Mouse (Mus musculus) megakaryocyte-erythroid progenitor cell, adult 5-6 weeks (primary cell): ENCODE measurements around the gene Atp8b5. TPM values are rescaled to one million over a fixed set of nuclear protein-coding genes. Genes with fewer than 3 reads are reported as not detected.

Experiments used
- ATAC-seq: replicated peaks from 2 replicates; pipeline ENCODE4 v1.8.0; 2016; ENCODE audit warnings: mild to moderate bottlenecking, inconsistent platforms; ENCODE audit not compliant: severe bottlenecking, poor library complexity, low FRiP score, low TSS enrichment
- total RNA-seq, 2 experiments: library from RNA; stranded (forward) in 1 of 2; stranded (reverse) in 1 of 2; fragments of 200-1000, 215-1000 nt in 1 of 2; fragments of >200 nt in 1 of 2; fragmentation: Nextera tagmentation in 1 of 2; gene quantifications; 2 replicates each; pipeline ENCODE4 v1.2.3; 2014 to 2017

Atp8b5 gene
- total RNA-seq, 2 experiments from 2014 or later, result 0.66 to 0.68 TPM

DNA sequence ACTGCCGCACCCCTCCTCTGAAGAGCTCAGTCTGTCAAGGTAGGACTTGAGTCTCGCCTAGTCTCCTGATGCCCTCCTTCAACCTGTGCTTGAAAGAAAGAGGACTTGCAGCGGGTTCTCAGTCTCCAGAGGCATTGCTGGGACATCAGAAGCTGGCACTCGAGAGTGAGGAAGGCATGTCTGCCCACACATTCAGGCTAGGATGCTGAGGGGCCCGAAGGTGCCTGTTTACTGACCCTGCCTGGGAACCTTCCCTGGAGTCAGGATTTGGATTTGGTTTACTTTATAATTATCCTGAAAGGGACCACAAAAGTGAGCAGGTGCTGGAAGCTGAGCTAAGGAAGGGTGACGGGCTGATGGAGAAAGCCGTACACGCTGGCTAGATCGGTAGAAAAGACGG lies 134.5 kb downstream of the Atp8b5 start:
- no peak for ATAC-seq

GRCm38 (mm10) chr4:43402212-43402611 lies 135.3 kb downstream of the Atp8b5 start:
- ATAC-seq, result no peak

DNA sequence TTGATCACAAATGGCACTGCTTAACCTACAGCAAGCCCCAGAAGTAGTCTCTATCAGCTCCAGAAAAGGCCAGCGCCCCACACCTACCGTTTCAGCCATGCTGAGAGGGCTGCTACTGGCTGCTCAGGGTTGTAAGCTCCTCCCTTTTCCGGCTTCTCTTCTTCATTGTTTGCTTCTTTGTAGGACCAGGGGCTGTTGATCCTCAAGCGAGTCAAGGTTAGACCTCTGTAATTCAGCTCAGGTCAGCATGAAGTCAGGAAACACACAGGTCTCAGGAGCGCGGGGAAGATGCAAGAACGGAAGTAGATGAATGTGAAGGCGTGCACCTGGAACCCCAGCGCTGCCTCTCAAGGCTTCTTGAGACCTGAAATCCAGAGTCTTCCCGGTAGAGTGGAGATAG lies 137.7 kb downstream of the Atp8b5 start:
- no peak for ATAC-seq

DNA sequence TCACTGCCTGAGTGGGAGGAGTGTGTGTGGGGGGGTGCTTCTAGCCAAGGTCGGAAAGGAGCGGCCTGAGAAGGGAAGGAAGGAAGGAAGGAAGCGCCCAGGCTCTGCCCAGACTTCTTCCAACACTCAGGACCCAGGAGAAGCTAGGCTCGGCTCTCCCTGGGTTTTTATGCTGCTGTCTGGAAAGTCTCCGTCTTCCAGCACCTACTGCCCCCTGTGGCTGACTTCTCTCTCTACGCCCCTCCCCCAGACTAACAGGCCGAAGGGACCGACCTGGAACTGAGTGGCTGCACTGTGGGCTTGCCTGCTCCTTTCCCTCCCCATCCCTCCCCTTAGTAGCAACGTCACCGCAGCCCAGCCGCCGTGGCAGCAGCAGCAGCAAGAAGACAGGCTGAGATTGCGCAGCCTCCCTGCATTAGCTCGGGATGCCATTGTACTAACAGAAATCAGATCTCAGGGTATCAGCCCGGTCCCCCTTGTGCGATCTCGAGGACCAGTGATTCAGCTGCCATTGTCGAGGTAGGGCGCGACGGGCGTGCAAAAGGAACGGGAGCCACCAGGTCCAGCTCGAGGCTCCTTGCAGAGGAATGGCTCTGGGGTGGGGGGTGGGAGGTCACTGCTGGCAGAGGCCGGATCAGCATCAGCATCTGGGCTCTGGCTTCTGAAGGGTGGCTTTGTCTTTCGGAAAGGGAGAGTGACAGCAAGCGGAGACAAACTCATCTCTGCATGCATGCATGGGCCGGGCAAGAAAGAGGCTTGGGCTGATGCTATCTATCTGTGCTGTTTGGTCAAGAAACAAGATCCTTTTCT lies 139.4 kb downstream of the Atp8b5 start:
- peak; percentile 46 for ATAC-seq

DNA sequence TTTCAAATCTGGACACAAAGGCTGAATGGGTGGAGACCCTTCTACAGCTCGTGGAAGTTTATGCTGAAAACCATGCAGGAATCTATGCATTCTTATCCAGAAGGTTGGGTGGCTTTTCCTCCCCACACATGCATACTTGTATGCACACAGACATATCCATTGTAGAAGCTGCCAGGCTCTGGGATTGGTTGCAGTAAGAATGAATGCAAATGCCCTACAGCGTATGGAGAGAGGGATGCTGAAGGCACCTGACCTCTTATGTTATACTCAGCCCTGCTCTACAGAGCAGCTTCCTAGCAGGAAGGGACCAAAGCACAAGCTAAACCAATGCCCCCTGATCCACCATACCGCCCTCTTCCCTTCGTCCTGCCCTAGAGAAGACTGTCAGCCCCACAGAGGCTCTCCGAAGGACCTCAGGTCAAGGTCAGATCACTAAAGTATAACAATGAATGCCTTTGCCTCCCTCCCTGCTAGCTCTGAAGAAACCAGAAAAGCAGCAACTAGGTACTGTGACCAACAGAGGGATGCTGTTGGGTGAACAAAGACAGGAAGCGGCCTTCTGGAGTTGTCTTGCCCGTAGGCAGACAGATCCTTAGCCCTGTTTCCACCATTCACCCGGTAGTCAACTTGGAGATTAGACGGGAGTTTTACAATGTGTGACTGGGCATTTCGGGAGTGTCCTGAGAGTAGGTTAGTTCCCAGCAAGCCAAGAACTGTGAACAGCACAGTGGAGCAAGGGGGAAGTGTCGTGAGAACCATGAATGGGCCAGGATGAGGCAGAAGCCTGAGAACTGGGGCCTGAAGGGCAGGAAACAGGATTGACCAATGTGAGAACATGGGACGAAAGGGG lies 140.3 kb downstream of the Atp8b5 start:
- no peak for ATAC-seq

GRCm38 (mm10) chr4:43414761-43415160 lies 147.8 kb downstream of the Atp8b5 start:
- no peak for ATAC-seq

GRCm38 (mm10) chr4:43415221-43416070 lies 148.5 kb downstream of the Atp8b5 start:
- no peak for ATAC-seq

GRCm38 (mm10) chr4:43416071-43416490 lies 149.1 kb downstream of the Atp8b5 start:
- ATAC-seq, result no peak

GRCm38 (mm10) chr4:43417269-43418062 lies 150.5 kb downstream of the Atp8b5 start:
- peak; percentile 82 for ATAC-seq

GRCm38 (mm10) chr4:43418450-43418849 lies 151.5 kb downstream of the Atp8b5 start:
- ATAC-seq, result no peak

GRCm38 (mm10) chr4:43418973-43419656 lies 152.2 kb downstream of the Atp8b5 start:
- no peak for ATAC-seq

GRCm38 (mm10) chr4:43419801-43420281 lies 152.9 kb downstream of the Atp8b5 start:
- no peak for ATAC-seq

DNA sequence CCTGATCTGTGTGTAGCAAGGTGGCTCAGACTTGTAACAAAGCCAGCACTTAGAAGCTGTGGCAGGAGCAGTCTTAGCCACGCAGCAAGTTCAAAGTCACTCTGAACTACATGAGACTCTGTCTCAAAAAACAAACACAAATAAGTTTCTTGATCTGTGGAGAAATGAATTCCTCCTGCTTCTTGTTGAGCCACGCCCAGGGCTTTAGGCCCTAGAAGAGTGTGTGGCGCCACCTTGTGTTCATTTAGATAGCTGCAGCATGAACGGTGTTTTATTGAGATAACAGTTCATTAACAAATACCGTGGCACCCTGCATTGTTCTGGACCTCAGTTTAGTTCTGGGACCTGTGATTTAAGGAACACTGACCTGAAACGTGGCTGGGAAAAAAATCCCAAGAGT lies 153.3 kb downstream of the Atp8b5 start:
- peak; percentile 65 for ATAC-seq

DNA sequence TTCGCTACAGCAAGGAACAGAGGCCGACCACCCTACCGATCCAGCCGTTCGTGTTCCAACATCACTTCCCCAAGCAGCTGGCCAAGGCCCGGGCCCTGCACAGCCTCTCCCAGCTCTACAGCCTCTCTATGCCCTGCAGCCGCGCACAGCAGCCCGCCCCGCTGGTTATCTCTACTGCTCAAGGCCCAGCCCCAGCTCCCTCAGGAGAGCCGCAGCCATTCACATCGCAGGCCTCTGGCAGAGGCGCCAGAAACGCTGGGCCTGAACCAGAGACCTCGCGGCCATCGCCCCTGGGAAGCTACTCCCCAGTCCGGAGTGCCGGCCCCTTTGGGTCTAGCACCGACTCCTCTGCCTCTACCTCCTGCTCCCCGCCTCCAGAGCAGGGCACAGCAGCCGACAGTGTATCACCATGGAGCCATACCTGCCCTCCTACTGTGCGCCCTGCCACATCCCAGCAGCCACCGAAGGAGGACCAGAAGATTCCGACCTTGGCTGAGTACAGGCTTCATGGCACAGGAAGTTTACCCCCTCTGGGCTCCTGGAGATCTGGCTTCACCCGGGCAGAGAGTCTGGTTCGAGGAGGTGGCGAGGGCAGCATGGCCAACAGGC lies 154.8 kb downstream of the Atp8b5 start:
- ATAC-seq, result no peak
